Mouse (Mus musculus): Measurements from ENCODE around the gene Akap7.

DNA sequence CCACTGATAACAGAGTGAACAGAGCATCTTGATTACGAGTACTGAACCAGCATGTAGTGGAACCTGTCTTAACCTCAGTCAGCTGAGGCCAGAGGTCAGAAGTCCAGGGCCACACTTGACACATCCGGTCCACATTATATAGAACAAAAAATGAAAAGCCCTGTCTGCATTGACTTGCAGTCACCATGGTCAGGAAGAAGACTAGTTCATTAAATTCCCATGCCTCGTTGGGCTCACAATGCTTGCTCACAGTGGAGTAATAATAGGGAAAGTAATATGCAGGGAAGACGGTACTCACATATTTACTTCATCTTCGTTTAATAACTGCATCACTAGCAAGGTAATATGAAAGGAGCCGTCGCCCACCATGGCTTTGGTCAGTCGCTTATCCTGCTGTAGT lies 36.5 kb downstream of the Akap7 start:
- no peak for TF ChIP-seq CTCF (IDR thresholded peaks at IDR 0.05; ENCODE audit: low read depth)
- no peak for TF ChIP-seq EP300 (IDR thresholded peaks at IDR 0.05; ENCODE audit: low read depth)

Measured in heart, postnatal 0 days (tissue).